Mouse (Mus musculus): ENCODE measurements at regions not wholly inside any gene's neighbourhood (a gene's known extent, or its start where the extent isn't known, plus 50 kb on each side); places are given as distances from the start of the nearest gene placed in this dataset.

- 32% methylated on average over 1 of the region's 1 CpGs for WGBS
Measured at GRCm38 (mm10) chr7:77632656-77633055, 1105.2 kb downstream of the Ntrk3 start.

DNA sequence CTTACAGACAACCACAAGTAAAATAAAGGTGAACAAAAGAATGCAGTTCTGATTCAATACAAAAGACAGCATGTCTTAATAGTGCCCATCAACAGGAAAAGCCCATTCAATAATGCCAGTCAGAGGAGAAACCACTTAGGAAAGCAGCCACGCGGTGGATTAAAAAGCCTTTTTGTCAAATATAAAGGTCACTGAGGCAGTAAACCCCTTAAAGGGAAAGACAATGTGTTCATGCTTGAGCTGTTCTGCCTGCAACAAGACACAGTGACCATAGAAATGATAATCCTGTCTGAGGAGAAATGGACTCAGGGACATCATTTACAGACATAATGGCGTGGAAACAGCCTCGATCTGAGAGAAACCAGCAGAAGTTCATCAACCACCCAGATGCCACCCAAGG, 1114.3 kb downstream of the Ntrk3 start:
- ATAC-seq (replicated peaks; ENCODE audit: low FRiP score) (no peak), DNase-seq (ENCODE audit: low spot score) (no peak)
- Histone ChIP-seq H3K4me1 (replicated peaks; ENCODE audit: control insufficient read depth, insufficient read depth, low read length) (peaks cover 6% of the 10 kb centered on the region; the same call in 1 of the 2 replicates), H3K4me3 (ENCODE audit: low read depth, low read length) (no peak overlapping the region), H3K9ac (ENCODE audit: low read length) (no peak overlapping the region), H3K4me2 (ENCODE audit: low read depth, low read length, severe bottlenecking) (no peak overlapping the region), H3K27me3 (ENCODE audit: control insufficient read depth, insufficient read depth, low read length) (no peaks in the 10 kb centered on the region), H3K27ac (ENCODE audit: low read depth, low read length) (no peak overlapping the region), H3K36me3 (ENCODE audit: control insufficient read depth, insufficient read depth, low read length) (no peaks in the 10 kb centered on the region), H3K9me3 (ENCODE audit: control insufficient read depth, low read length) (no peaks in the 10 kb centered on the region)
- 18% methylated on average over 4 of the region's 4 CpGs for WGBS

More at GRCm38 (mm10) chr7:77632656-77633055, 1105.2 kb downstream of the Ntrk3 start:
- Histone ChIP-seq H3K4me1 (replicated peaks; ENCODE audit: control insufficient read depth, insufficient read depth, low read length) (no peaks in the 10 kb centered on the region), H3K4me3 (ENCODE audit: low read depth, low read length) (no peak overlapping the region), H3K9ac (ENCODE audit: low read length) (no peak overlapping the region), H3K27ac (ENCODE audit: low read depth, low read length) (no peak overlapping the region), H3K4me2 (ENCODE audit: low read depth, low read length, severe bottlenecking) (no peak overlapping the region), H3K27me3 (ENCODE audit: control insufficient read depth, insufficient read depth, low read length) (no peaks in the 10 kb centered on the region), H3K36me3 (ENCODE audit: control insufficient read depth, insufficient read depth, low read length) (no peaks in the 10 kb centered on the region), H3K9me3 (ENCODE audit: control insufficient read depth, low read length) (no peaks in the 10 kb centered on the region)
- ATAC-seq (replicated peaks; ENCODE audit: low FRiP score) (no peak), DNase-seq (ENCODE audit: low spot score) (no peak)

DNA sequence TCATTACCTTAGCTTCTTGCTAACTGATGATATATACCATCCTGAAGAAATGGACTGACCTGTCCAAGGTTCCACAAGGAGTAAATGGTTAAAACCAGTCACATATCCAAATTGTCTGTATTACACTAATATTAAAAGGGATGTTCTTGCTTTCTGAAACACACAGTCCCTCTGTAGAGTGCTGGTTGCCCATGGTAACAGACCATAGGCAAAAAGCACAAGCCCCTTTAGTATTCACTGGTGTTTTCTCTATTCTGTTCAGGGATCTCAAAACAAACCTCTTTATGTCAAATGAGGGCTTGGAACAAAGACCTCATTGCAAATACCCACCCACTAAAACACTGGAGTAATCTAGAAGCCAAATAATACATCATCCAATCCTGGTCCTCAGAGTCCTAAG, 1114.9 kb downstream of the Ntrk3 start:
- no peak for ATAC-seq (replicated peaks; ENCODE audit: low FRiP score)
- Histone ChIP-seq H3K27me3 (ENCODE audit: control insufficient read depth, insufficient read depth, low read length) (no peaks in the 10 kb centered on the region), H3K4me1 (replicated peaks; ENCODE audit: control insufficient read depth, insufficient read depth, low read length) (peaks cover 6% of the 10 kb centered on the region; the same call in 1 of the 2 replicates), H3K9ac (ENCODE audit: low read length) (no peak overlapping the region), H3K4me3 (ENCODE audit: low read depth, low read length) (no peak overlapping the region), H3K27ac (ENCODE audit: low read depth, low read length) (no peak overlapping the region), H3K9me3 (ENCODE audit: control insufficient read depth, low read length) (no peaks in the 10 kb centered on the region), H3K36me3 (ENCODE audit: control insufficient read depth, insufficient read depth, low read length) (no peaks in the 10 kb centered on the region), H3K4me2 (ENCODE audit: low read depth, low read length, severe bottlenecking) (no peak overlapping the region)
- no peak for DNase-seq (ENCODE audit: low spot score)

DNA sequence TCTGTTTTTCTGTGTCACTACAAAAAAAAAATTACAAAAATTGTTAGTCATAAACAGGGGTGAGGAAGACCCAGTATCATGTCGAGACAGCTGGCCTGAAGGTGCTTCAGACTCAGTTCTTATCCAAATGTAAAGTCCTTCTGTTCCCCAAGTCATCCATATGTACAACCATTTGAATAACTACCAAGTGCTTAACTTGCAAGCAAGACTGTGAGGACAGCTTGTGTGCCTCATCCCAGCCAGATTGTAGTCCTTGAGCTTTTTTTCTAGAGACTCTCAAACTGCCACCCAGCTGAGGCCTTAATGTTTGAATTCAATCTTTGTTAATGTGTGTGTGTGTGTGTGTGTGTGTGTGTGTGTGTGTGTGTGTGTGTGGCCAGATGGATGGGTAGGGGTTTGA, 1164.9 kb downstream of the Ntrk3 start:
- no peaks in the 10 kb centered on the region for H3K36me3 ChIP-seq (ENCODE audit: control insufficient read depth, insufficient read depth, low read length)
- no peak overlapping the region for H3K4me2 ChIP-seq (ENCODE audit: low read depth, low read length, severe bottlenecking)
- DNase-seq (ENCODE audit: low spot score) (no peak), ATAC-seq (replicated peaks; ENCODE audit: low FRiP score) (no peak)
- no peaks in the 10 kb centered on the region for H3K27me3 ChIP-seq (ENCODE audit: control insufficient read depth, insufficient read depth, low read length)
- no peak overlapping the region for H3K4me3 ChIP-seq (ENCODE audit: low read depth, low read length)
- no peaks in the 10 kb centered on the region for H3K4me1 ChIP-seq (replicated peaks; ENCODE audit: control insufficient read depth, insufficient read depth, low read length)
- H3K27ac ChIP-seq (ENCODE audit: low read depth, low read length): no peak overlapping the region
- no peaks in the 10 kb centered on the region for H3K9me3 ChIP-seq (ENCODE audit: control insufficient read depth, low read length)
- 78% methylated on average over 1 of the region's 1 CpGs for WGBS
- H3K9ac ChIP-seq (ENCODE audit: low read length): no peak overlapping the region

DNA sequence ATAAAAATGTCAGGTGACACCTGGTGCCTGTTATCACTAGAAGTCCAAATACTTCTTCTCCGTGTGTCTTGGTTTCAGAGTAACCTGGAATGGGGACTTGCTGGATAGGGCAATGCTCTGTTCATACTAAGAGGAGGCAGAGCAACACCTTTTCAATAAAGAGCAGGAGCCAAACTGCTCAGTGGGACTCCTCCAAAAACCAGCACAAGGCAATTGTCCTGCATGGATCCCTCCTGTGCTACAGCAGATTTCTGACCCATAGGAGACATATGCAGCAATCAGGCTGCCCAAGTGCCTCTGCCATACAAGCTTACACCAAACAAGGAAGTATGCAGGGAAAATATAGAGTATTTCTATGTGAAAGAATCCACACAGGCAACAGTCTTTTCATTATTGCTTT, 1178.7 kb downstream of the Ntrk3 start:
- no peak overlapping the region for H3K9ac ChIP-seq (ENCODE audit: low read length)
- H3K27me3 ChIP-seq (ENCODE audit: control insufficient read depth, insufficient read depth, low read length): no peaks in the 10 kb centered on the region
- ATAC-seq (replicated peaks; ENCODE audit: low FRiP score) (no peak), DNase-seq (ENCODE audit: low spot score) (no peak)
- no peak overlapping the region for H3K4me3 ChIP-seq (ENCODE audit: low read depth, low read length)
- H3K27ac ChIP-seq (ENCODE audit: low read depth, low read length): no peak overlapping the region
- no peak overlapping the region for H3K4me2 ChIP-seq (ENCODE audit: low read depth, low read length, severe bottlenecking)
- no peaks in the 10 kb centered on the region for H3K36me3 ChIP-seq (ENCODE audit: control insufficient read depth, insufficient read depth, low read length)
- H3K9me3 ChIP-seq (ENCODE audit: control insufficient read depth, low read length): no peaks in the 10 kb centered on the region
- WGBS: 61% methylated on average over 1 of the region's 1 CpGs
- no peaks in the 10 kb centered on the region for H3K4me1 ChIP-seq (replicated peaks; ENCODE audit: control insufficient read depth, insufficient read depth, low read length)

- DNase-seq (ENCODE audit: low spot score): no peak
- 71% methylated on average over 4 of the region's 4 CpGs for WGBS
- Histone ChIP-seq H3K4me1 (replicated peaks; ENCODE audit: control insufficient read depth, insufficient read depth, low read length) (no peaks in the 10 kb centered on the region), H3K27me3 (ENCODE audit: control insufficient read depth, insufficient read depth, low read length) (no peaks in the 10 kb centered on the region), H3K4me3 (ENCODE audit: low read depth, low read length) (no peak overlapping the region), H3K9ac (ENCODE audit: low read length) (no peak overlapping the region), H3K27ac (ENCODE audit: low read depth, low read length) (no peak overlapping the region), H3K36me3 (ENCODE audit: control insufficient read depth, insufficient read depth, low read length) (no peaks in the 10 kb centered on the region), H3K9me3 (ENCODE audit: control insufficient read depth, low read length) (no peaks in the 10 kb centered on the region), H3K4me2 (ENCODE audit: low read depth, low read length, severe bottlenecking) (no peak overlapping the region)
- ATAC-seq (replicated peaks; ENCODE audit: low FRiP score): no peak
Measured at GRCm38 (mm10) chr7:77558536-77558935, 1179.3 kb downstream of the Ntrk3 start.

DNA sequence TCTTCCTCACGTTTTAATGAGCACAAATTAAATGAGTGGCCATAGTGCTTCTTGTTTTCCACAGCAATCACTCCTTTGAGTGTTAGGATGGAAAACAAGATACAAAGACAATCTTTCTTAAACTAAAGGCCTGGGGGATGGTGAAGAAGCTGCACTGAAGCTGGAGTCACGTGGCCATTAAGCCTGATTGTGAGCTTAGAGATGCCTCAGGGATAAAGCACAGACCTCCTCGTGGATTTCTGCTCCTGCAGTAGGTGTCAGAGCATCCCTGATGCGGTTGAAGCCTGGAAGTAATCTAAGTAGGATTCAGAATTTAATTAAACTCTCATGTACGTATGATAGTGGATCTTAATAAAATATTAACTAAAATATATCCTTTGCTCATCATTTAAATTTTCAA, 1200.9 kb downstream of the Ntrk3 start:
- DNase-seq (ENCODE audit: low spot score): no peak
- no peaks in the 10 kb centered on the region for H3K9me3 ChIP-seq (ENCODE audit: control insufficient read depth, low read length)
- H3K36me3 ChIP-seq (ENCODE audit: control insufficient read depth, insufficient read depth, low read length): no peaks in the 10 kb centered on the region
- H3K27ac ChIP-seq (ENCODE audit: low read depth, low read length): no peak overlapping the region
- H3K9ac ChIP-seq (ENCODE audit: low read length): no peak overlapping the region
- no peaks in the 10 kb centered on the region for H3K27me3 ChIP-seq (ENCODE audit: control insufficient read depth, insufficient read depth, low read length)
- no peak for ATAC-seq (replicated peaks; ENCODE audit: low FRiP score)
- no peak overlapping the region for H3K4me3 ChIP-seq (ENCODE audit: low read depth, low read length)
- no peak overlapping the region for H3K4me2 ChIP-seq (ENCODE audit: low read depth, low read length, severe bottlenecking)
- no peaks in the 10 kb centered on the region for H3K4me1 ChIP-seq (replicated peaks; ENCODE audit: control insufficient read depth, insufficient read depth, low read length)
- 40% methylated on average over 5 of the region's 5 CpGs for WGBS

DNA sequence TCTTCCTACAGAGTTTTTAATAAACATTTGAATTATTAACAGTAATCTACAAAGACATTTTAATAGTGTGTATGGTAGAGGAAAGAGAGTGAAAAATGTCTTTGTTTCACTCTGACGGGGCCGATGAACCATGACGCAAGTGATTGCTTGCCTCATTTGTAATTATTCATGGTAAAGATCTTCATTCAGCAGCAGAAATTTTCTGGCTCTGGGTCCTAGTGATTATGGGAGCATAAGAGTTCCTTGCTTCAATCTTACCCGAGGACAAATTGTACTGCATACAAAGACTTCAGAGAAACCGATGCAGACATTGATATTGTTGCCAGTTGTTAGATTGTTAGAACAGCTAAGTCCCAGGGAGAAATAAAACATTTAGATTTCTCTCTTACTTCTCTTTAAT, 1209.9 kb downstream of the Ntrk3 start:
- no peak for ATAC-seq (replicated peaks; ENCODE audit: low FRiP score)
- Histone ChIP-seq H3K27ac (ENCODE audit: low read depth, low read length) (no peak overlapping the region), H3K9me3 (ENCODE audit: control insufficient read depth, low read length) (no peaks in the 10 kb centered on the region), H3K4me3 (ENCODE audit: low read depth, low read length) (no peak overlapping the region), H3K4me2 (ENCODE audit: low read depth, low read length, severe bottlenecking) (no peak overlapping the region), H3K36me3 (ENCODE audit: control insufficient read depth, insufficient read depth, low read length) (no peaks in the 10 kb centered on the region), H3K9ac (ENCODE audit: low read length) (no peak overlapping the region), H3K4me1 (replicated peaks; ENCODE audit: control insufficient read depth, insufficient read depth, low read length) (no peaks in the 10 kb centered on the region), H3K27me3 (ENCODE audit: control insufficient read depth, insufficient read depth, low read length) (no peaks in the 10 kb centered on the region)
- WGBS: 73% methylated on average over 5 of the region's 5 CpGs
- no peak for DNase-seq (ENCODE audit: low spot score)

- no peak for DNase-seq (ENCODE audit: low spot score)
Measured at GRCm38 (mm10) chr7:77509586-77509985, 1228.2 kb downstream of the Ntrk3 start.

More at GRCm38 (mm10) chr7:77509586-77509985, 1228.2 kb downstream of the Ntrk3 start:
- Histone ChIP-seq H3K4me3 (ENCODE audit: low read depth, low read length) (no peak overlapping the region), H3K9ac (ENCODE audit: low read length) (no peak overlapping the region), H3K36me3 (ENCODE audit: control insufficient read depth, insufficient read depth, low read length) (no peaks in the 10 kb centered on the region), H3K4me2 (ENCODE audit: low read depth, low read length, severe bottlenecking) (no peak overlapping the region), H3K4me1 (replicated peaks; ENCODE audit: control insufficient read depth, insufficient read depth, low read length) (no peaks in the 10 kb centered on the region), H3K27ac (ENCODE audit: low read depth, low read length) (no peak overlapping the region), H3K27me3 (ENCODE audit: control insufficient read depth, insufficient read depth, low read length) (no peaks in the 10 kb centered on the region), H3K9me3 (ENCODE audit: control insufficient read depth, low read length) (no peaks in the 10 kb centered on the region)
- WGBS: 88% methylated on average over 2 of the region's 2 CpGs
- no peak for ATAC-seq (replicated peaks; ENCODE audit: low FRiP score)

All from forebrain, embryonic 11.5 days (tissue).